Mouse (Mus musculus) lung, postnatal 36 days (tissue): ENCODE data around the gene Trmt1.

Experiments used
- DNase-seq: peaks from one replicate; pipeline ENCODE4 v3.0.0; 2022; ENCODE audit warnings: mixed read lengths

The Trmt1 gene

DNA sequence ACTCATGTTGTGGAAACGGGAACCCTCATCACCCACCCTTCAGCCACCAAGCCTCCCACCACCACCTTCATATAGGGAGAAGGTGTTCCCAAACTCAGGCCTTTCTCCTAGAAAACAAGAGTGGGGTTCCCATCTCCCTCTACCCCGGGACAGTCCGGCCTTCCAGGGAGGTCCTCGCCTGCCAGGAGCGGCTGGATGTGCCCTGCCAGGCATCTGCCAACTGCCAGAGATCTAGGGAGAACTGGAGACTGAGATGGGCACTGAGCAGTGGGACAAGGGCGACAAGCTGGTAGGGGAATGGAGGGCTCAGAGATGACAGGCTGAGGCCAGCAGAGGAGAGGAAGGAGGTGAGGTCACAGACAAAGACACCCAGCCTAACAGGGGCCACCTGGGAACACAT lies 47.9 kb downstream of the Trmt1 start:
- DNase-seq: no peak

DNA sequence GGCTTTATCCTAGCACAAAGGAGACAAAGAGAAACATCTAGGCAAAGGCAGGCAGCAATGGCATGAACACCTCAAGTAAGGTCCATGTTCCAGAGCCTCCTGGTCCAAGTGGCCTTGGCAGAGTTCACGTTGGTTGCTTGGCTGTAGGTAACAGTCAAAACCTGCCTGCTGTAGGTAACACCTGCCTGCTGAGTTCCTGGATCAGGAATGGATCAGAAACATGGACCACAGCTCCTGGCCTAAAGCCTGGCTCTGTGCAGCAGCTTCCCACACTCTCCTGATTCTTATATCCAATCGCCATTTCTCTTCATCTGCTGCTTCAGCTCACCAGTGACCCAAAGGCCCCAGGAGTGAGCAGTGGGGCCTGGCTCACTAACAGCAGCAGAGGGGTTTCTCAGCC lies 48.6 kb downstream of the Trmt1 start:
- no peak for DNase-seq

GRCm38 (mm10) chr8:84735597-84735996 lies 49.5 kb downstream of the Trmt1 start:
- DNase-seq: no peak

DNA sequence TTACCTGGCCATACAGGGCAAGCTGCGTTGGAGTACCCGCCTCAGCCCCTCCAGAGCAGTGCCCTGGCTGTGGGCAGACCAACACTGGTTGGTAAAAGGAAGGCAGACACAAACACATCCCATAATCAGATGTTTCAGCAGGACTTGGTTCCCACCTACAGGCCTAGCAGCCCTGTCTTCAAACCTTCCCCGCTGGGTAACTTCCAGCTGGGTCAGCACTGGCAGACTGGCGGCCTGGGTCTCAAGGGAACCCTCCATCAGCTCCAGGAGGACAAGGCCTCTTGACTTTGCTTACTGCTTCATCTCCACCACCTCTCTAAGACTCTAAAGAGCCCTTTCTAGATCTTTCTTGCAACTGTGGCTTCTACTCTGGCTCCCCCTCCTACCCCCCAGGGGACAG lies 50.4 kb downstream of the Trmt1 start:
- DNase-seq: no peak

- peak; percentile 92 for DNase-seq
These were observed 51.5 kb downstream of the Trmt1 start for GRCm38 (mm10) chr8:84737608-84738007.

DNA sequence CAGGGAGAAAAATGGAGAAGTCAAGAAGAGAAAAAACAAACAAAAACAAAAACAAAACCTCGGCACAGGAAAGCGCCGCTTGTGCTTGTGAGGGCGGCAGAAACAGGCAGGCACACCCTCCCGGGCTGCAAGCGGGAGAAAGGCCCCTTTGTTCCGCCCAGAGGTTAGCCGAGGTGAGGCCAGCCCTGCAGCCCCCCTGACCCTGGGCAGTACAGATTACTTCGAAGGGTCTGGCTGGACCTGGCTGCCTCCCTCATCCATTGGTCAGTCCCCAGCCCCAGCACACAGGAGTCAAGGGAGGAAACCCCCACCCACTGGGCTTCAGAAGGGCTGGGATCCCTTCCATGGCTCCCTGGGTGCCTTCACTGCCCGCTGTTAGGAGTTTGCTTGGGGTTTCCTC lies 52.2 kb downstream of the Trmt1 start:
- no peak for DNase-seq

GRCm38 (mm10) chr8:84738715-84739400 lies 52.8 kb downstream of the Trmt1 start:
- DNase-seq: no peak

GRCm38 (mm10) chr8:84739401-84739742 lies 53.3 kb downstream of the Trmt1 start:
- DNase-seq: no peak

DNA sequence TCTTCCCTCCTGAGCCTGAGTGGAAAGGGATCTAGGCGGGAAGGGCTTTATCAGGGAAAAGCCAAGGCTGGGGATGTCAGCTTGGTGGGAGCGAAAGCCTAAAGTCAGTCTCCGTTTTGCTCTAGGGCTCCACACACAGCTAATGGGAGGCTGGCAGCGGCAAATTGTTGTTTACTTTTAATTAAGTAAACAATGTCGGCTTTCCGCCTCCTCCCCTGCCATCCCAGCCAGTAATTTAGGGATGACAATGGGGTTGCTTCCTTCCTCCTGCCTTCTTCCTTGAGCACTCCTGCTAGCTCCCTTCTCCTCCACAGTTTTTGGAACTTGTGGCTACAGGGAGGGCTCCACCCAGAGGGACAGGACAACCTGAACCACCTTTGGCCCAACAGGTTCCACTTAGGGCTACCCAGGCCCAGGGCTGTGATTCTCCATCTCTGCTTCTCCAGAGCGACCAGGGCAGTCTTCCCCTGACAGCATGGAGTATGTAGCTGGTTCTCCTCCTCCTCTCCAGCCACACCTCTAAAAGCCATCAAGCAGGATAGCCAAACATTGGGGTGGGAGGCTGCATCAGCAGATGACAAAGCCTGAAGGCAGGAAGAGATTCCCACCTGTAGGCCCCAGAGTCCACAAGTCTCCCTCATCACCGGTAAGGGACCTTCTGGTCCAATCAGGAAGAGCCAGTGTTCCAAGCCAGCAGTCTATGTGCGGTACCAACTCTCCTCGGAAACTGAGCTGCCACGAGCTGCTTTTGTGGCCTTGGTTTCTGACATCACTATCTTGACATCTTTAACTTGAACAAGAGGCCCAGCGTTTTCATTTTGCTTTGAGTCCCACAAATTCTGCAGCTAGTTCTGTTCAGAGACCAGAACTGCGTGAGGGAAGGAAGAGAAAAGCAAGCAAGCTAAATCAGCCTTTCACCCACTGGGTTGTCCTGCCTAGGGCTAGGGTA lies 55.1 kb downstream of the Trmt1 start:
- peak; percentile 62 for DNase-seq

GRCm38 (mm10) chr8:84742171-84743053 lies 56.3 kb downstream of the Trmt1 start:
- DNase-seq: peak; percentile 65

GRCm38 (mm10) chr8:84743054-84743415 lies 56.9 kb downstream of the Trmt1 start:
- peak; percentile 58 for DNase-seq

DNA sequence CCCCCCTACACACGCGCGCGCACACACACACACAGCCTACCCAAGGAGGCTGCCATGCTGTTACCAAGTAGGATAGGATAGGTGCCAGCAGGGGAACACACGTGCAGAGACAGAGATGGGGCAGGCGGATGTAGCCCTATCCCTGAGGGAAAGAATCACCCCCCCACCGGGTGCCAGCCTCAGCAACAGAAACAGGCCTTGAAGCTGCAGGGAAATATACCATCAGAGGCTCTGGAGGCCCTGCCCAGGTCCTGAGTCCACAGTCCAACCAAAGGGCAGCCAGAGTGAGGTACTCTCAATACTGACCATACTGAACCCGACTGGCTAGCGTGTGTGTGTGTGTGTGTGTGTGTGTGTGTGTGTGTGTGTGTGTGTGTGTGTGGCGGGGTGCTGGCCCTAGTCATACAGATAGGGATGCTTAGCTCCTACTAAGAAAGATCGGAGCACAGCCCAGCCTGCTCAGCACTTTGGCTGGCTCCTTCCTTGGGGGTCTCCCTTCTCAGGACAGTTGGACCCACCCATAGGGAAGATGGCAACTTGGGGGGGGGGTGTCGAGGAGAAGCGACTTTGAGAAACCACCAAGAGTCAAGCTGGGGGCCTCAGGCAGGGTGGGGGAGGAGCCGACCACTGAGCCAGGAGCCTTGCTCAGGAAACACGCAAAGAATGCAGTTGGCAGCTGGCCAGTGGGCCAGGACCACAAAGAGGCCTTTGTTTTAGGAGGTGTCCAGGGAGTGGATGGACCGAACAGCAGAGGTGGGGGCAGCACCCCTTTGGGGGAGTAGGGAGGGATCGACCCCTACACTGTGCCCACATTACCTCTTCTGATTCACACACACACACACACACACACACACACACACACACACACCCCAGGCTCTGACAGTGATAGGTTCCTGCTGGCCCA lies 57.7 kb downstream of the Trmt1 start:
- peak; percentile 90 for DNase-seq

DNA sequence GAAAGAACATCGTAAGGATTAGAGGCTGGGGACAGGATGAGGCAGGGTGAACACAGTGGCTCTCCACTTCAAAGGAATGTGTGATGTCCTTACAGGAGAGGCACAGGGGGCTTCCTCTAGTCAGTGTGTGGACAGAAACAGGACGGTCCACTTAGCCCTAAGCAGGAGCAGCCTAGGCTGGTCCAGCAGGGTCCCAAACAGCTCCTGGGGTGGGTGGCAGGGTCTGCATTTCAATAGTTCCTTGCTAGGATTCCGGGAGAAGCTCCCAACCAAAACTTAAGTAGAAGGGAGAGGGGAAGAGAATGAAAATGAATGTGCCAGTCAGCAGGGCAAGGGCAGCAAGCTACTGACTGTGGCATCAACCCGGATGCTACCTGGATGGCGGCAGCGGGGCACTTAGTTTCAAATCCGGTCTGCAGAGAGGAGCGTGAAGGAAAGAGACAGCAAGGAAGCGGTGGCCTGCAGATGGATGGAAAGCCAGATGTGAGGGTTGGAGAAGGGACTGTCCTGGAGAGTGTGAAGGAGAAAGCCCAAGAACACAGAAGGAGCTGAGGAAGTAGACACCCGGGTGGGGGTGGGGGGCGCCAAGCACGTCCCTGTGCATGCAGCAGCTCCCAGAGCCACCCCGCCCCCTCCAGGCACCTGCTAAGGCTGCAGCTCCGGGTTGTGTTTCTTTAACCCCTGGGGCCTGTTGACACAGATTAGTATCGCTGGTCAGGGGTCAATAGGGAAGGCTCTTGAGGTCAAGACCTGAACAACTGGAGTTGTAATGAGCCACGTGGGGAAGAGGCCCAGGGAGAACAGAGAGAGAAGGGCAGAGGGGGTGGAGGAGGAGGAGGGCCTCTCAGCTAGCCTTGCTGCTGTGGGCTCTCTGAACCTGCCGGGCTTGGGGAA lies 59.2 kb downstream of the Trmt1 start:
- no peak for DNase-seq
